Mouse (Mus musculus): ENCODE results near the gene Cdk20.
"Not testable (repeated sequence)": the region's sequence is repeated elsewhere in the genome, so short reads cannot be mapped to it uniquely, and the experiment has no call there.

Gene Cdk20

GRCm38 (mm10) chr13:64424347-64424746, 7.8 kb upstream of the Cdk20 start:
- DNase-seq, result no peak

- DNase-seq, result no peak
These were observed 6.8 kb upstream of the Cdk20 start for GRCm38 (mm10) chr13:64425280-64425679.

- no peak for DNase-seq
These were observed 2.8 kb upstream of the Cdk20 start for GRCm38 (mm10) chr13:64429328-64429727.

- no peak for DNase-seq
These were observed 5.7 kb downstream of the Cdk20 start for GRCm38 (mm10) chr13:64437801-64438200.

DNA sequence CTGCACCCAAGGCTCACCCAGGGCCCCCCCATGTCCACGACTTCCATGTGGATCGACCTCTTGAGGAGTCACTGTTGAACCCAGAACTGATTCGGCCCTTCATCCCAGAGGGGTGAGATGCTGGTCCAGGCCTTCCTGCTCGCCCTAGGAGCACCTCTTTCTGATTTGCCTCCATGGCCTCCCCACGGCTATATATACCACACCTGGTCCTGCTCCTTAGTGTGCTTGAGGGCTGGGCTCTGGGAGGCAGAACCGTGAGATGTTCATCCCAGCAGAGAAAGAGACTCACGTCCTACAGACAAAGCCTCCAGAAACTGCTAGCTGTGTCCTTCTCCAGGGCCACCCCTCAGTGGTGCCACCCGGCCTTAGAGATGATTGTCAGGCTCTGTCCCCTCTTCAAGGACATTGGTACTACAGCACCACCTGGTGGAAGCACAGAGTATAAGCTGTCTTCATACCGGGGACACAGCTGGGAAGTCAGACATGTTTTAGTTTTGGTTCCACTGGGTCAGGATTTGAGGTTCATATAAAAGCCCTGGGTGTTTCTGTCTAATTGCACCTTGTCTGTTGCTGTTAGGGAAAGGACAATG, 6.8 kb downstream of the Cdk20 start:
- peak; percentile 55 to 71 for DNase-seq

- no peak for DNase-seq
These were observed 7.4 kb downstream of the Cdk20 start for GRCm38 (mm10) chr13:64439471-64439870.

DNA sequence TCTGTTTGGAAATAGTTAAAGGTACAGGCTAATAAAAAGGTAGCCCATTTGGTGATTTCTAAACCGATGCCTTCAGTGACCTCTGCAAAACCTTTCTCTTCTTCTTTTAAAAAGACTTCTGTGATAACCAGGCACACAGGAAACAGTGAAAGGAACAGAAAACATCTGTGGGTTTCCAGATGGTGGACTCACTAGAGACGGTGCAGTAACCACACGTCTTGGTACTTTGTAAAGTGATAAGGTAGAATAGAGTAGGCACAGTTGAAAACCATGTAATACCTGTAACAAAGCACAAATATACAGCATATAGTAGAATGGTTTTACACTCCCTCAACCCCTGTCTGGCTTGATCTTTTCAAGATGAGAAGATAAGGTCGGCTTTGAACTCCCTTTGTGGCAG, 8.5 kb downstream of the Cdk20 start:
- no peak for DNase-seq

GRCm38 (mm10) chr13:64443263-64443894, 11.3 kb downstream of the Cdk20 start:
- DNase-seq, result peak in 1 of 2 experiments; percentile 40

DNA sequence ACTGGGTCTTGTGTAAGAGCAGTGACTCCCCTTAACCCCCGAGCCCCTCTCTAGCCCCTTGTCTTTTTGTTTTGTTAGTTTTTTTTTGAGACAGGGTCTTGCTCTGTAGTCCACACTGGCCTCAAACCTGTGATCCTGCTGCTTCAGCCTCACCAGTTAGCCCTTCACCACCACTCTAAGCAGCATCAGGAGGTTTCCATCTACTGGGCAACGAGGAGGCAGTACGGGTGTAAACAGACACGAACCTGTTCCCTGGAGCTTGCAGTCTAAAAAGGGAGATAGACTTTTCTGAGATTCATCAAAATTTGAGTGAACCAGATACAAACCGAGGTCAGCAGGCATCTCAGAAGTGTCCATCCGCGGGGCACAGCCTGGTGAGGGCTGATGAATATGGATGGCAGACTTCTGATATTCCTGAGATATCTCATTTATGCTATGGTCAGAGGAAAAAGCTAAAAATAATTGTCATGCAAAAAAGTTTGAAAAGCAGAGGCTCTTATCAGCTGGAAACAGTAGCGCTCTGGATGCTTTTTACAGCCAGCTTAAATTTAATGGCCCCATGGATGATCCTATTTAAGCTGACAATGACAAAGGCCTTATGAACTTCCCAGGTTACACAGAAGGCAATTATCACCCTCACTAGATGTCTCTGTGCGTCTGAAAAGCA, 13.3 kb downstream of the Cdk20 start:
- no peak for DNase-seq

DNA sequence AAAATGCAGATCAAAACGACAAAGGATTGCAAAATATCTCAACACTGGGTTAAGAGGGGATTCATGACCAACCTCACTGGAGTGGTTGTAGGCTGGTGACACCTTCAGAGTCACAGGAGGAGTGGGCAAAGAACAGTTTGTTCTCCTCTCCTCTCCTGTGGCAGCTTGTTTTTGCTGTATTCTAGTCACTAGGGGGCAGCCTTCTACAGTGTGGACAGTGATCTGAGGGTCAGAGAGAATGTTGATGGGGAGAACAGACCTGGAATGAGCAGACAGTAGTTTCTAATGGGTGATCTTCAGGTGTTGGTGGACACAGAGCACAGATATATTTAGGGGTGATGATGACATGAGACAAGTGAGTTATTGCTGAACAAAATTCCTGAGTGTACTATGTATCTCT, 15.8 kb downstream of the Cdk20 start:
- peak in 1 of 2 experiments; percentile 27 for DNase-seq

GRCm38 (mm10) chr13:64448729-64449128, 16.6 kb downstream of the Cdk20 start:
- no peak for DNase-seq

- DNase-seq, result no peak
These were observed 18.1 kb downstream of the Cdk20 start for GRCm38 (mm10) chr13:64450001-64450794.

GRCm38 (mm10) chr13:64457225-64457978, 25.3 kb downstream of the Cdk20 start:
- not testable (repeated sequence) for DNase-seq

- peak in 1 of 2 experiments; percentile 4 for DNase-seq
These were observed 26.1 kb downstream of the Cdk20 start for GRCm38 (mm10) chr13:64458181-64458580.

GRCm38 (mm10) chr13:64462581-64462980, 30.5 kb downstream of the Cdk20 start:
- DNase-seq, result peak in 1 of 2 experiments; percentile 17

DNA sequence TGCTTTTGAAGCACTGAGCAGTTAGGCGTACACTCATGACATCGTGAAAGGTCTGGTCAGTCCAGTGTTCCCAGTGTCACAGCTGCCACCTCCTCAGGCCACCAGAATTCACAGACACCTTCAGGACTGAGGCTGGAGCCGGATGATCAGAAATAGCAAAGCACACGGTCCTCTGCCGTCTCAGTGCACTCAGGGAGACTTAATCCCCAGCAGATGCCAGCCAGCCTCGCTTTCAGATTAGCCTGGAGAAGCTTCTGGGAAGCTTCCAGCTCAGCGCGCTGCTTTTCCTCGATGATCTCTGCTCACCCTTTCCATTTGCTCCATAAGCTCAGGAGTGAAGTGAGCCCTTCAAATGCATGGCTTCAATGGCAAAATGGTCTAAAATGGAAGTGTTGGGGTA, 33.1 kb downstream of the Cdk20 start:
- DNase-seq, result no peak

GRCm38 (mm10) chr13:64467886-64468285, 35.8 kb downstream of the Cdk20 start:
- no peak for DNase-seq

- DNase-seq, result no peak
These were observed 45.9 kb downstream of the Cdk20 start for GRCm38 (mm10) chr13:64477968-64478367.

DNA sequence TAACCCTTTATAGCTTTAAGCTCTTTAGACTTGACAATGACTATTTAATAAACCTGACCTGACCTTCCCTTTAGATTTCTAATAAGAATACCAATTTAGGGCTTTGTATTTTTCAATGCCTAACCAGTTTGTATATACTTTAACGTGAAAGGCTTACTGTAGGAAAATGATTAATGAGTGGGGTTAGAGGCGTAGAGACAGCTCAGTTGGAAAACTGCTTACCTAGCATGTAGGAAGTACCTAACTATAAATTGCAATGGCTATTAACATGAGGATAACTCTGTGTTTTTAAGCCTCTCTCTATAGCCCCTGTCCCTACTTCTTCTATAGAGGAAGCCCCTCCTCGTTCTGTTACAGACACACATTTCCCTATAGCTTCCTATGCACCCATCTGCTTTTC, 47.8 kb downstream of the Cdk20 start:
- DNase-seq, result no peak

DNA sequence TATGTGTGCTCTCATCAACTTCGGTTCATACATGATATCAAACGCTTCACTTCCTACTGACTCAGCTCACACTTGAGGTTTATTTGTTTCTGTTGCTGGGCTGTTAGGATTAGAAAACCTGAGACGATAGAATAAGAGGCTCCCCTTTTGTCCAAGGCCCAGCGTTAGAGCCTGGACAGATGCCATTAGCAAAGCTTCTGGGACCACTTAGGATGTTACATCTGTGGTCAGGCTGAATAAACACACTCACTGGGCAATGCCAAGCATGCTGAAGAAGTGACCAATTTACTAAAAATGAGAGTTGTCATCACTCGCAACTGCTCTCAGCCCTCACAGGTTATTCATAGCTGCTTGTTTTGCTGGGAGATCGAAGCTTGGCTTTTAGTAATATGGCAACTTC, 57.8 kb downstream of the Cdk20 start:
- DNase-seq, result peak; percentile 4 to 49

Measured in lung, adult 18-20 months (tissue).